Mouse (Mus musculus): Measurements from ENCODE around the gene Itgb2l. TPM values are rescaled to one million over a fixed set of nuclear protein-coding genes. Genes with fewer than 3 reads are reported as not detected.

Gene Itgb2l
- polyA plus RNA-seq (2015; fragmentation: Nextera tagmentation; extraction: Ambion mirVana) = 6.8 and 8.4 TPM in 2 replicates

GRCm38 (mm10) chr16:96443468-96443867 lies at the start of gene Itgb2l:
Gene Itgb2l, minus strand, starts transcription at chr16:96443619.
- no peaks in the 10 kb centered on the region for H3K9me3 ChIP-seq (replicated peaks; ENCODE audit: control insufficient read depth, low read length)
- H3K27ac ChIP-seq (ENCODE audit: low read length) = no peak within 1 kb of the TSS
- H3K4me2 ChIP-seq (ENCODE audit: low read depth, low read length) = no peak within 1 kb of the TSS
- no peaks in the 10 kb centered on the region for H3K27me3 ChIP-seq (ENCODE audit: control insufficient read depth, insufficient read depth, low read depth, low read length)
- 33% methylated on average over 2 of the region's 2 CpGs for WGBS (ENCODE audit: insufficient replicate concordance)
- peak within 1 kb of the TSS; percentile 31 for H3K4me3 ChIP-seq (ENCODE audit: low read depth, low read length)
- no peak within 1 kb of the TSS for H3K9ac ChIP-seq (ENCODE audit: low read depth, low read length)
- H3K4me1 ChIP-seq (ENCODE audit: control insufficient read depth, low read depth, low read length) = no peaks in the 10 kb centered on the region
- no peaks in the 10 kb centered on the region for H3K36me3 ChIP-seq (ENCODE audit: control insufficient read depth, insufficient read depth)
- ATAC-seq (ENCODE audit: low read depth) = no peak

GRCm38 (mm10) chr16:96491530-96491929 lies 48.1 kb upstream of the Itgb2l start:
- ATAC-seq (ENCODE audit: low read depth) = no peak
- Histone ChIP-seq H3K9ac (ENCODE audit: low read depth, low read length) (no peak overlapping the region), H3K27me3 (ENCODE audit: control insufficient read depth, insufficient read depth, low read depth, low read length) (no peaks in the 10 kb centered on the region), H3K27ac (ENCODE audit: low read length) (no peak overlapping the region), H3K4me1 (ENCODE audit: control insufficient read depth, low read depth, low read length) (no peaks in the 10 kb centered on the region), H3K9me3 (replicated peaks; ENCODE audit: control insufficient read depth, low read length) (no peaks in the 10 kb centered on the region), H3K4me2 (ENCODE audit: low read depth, low read length) (no peak overlapping the region), H3K36me3 (ENCODE audit: control insufficient read depth, insufficient read depth) (no peaks in the 10 kb centered on the region), H3K4me3 (ENCODE audit: low read depth, low read length) (no peak overlapping the region)
- 47% methylated on average over 3 of the region's 3 CpGs for WGBS (ENCODE audit: insufficient replicate concordance)

- Histone ChIP-seq H3K27me3 (ENCODE audit: control insufficient read depth, insufficient read depth, low read depth, low read length) (no peaks in the 10 kb centered on the region), H3K36me3 (ENCODE audit: control insufficient read depth, insufficient read depth) (no peaks in the 10 kb centered on the region), H3K4me2 (ENCODE audit: low read depth, low read length) (no peak overlapping the region), H3K9ac (ENCODE audit: low read depth, low read length) (no peak overlapping the region), H3K9me3 (replicated peaks; ENCODE audit: control insufficient read depth, low read length) (no peaks in the 10 kb centered on the region), H3K4me1 (ENCODE audit: control insufficient read depth, low read depth, low read length) (no peaks in the 10 kb centered on the region), H3K4me3 (ENCODE audit: low read depth, low read length) (no peak overlapping the region), H3K27ac (ENCODE audit: low read length) (no peak overlapping the region)
- 61% methylated on average over 5 of the region's 5 CpGs for WGBS (ENCODE audit: insufficient replicate concordance)
- ATAC-seq (ENCODE audit: low read depth) = no peak
These were observed 44.6 kb upstream of the Itgb2l start for GRCm38 (mm10) chr16:96488038-96488437.

GRCm38 (mm10) chr16:96487007-96487684 lies 43.7 kb upstream of the Itgb2l start:
- Histone ChIP-seq H3K27me3 (ENCODE audit: control insufficient read depth, insufficient read depth, low read depth, low read length) (no peaks in the 10 kb centered on the region), H3K4me3 (ENCODE audit: low read depth, low read length) (no peak overlapping the region), H3K4me2 (ENCODE audit: low read depth, low read length) (no peak overlapping the region), H3K36me3 (ENCODE audit: control insufficient read depth, insufficient read depth) (no peaks in the 10 kb centered on the region), H3K27ac (ENCODE audit: low read length) (no peak overlapping the region), H3K9me3 (replicated peaks; ENCODE audit: control insufficient read depth, low read length) (no peaks in the 10 kb centered on the region), H3K9ac (ENCODE audit: low read depth, low read length) (no peak overlapping the region), H3K4me1 (ENCODE audit: control insufficient read depth, low read depth, low read length) (no peaks in the 10 kb centered on the region)
- WGBS (ENCODE audit: insufficient replicate concordance) = 62% methylated on average over 11 of the region's 11 CpGs
- ATAC-seq (ENCODE audit: low read depth) = no peak

GRCm38 (mm10) chr16:96481791-96482190 lies 38.4 kb upstream of the Itgb2l start:
- no peak for ATAC-seq (ENCODE audit: low read depth)
- no peak overlapping the region for H3K27ac ChIP-seq (ENCODE audit: low read length)
- no peak overlapping the region for H3K4me3 ChIP-seq (ENCODE audit: low read depth, low read length)
- H3K9ac ChIP-seq (ENCODE audit: low read depth, low read length) = no peak overlapping the region
- H3K36me3 ChIP-seq (ENCODE audit: control insufficient read depth, insufficient read depth) = no peaks in the 10 kb centered on the region
- H3K4me1 ChIP-seq (ENCODE audit: control insufficient read depth, low read depth, low read length) = no peaks in the 10 kb centered on the region
- no peaks in the 10 kb centered on the region for H3K27me3 ChIP-seq (ENCODE audit: control insufficient read depth, insufficient read depth, low read depth, low read length)
- H3K4me2 ChIP-seq (ENCODE audit: low read depth, low read length) = no peak overlapping the region
- 66% methylated on average over 4 of the region's 4 CpGs for WGBS (ENCODE audit: insufficient replicate concordance)
- H3K9me3 ChIP-seq (replicated peaks; ENCODE audit: control insufficient read depth, low read length) = no peaks in the 10 kb centered on the region

GRCm38 (mm10) chr16:96474185-96474584 lies 30.8 kb upstream of the Itgb2l start:
- no peaks in the 10 kb centered on the region for H3K4me1 ChIP-seq (ENCODE audit: control insufficient read depth, low read depth, low read length)
- H3K9me3 ChIP-seq (replicated peaks; ENCODE audit: control insufficient read depth, low read length) = no peaks in the 10 kb centered on the region
- no peaks in the 10 kb centered on the region for H3K36me3 ChIP-seq (ENCODE audit: control insufficient read depth, insufficient read depth)
- 53% methylated on average over 3 of the region's 3 CpGs for WGBS (ENCODE audit: insufficient replicate concordance)
- no peak overlapping the region for H3K4me3 ChIP-seq (ENCODE audit: low read depth, low read length)
- H3K27ac ChIP-seq (ENCODE audit: low read length) = no peak overlapping the region
- H3K4me2 ChIP-seq (ENCODE audit: low read depth, low read length) = no peak overlapping the region
- no peak for ATAC-seq (ENCODE audit: low read depth)
- no peaks in the 10 kb centered on the region for H3K27me3 ChIP-seq (ENCODE audit: control insufficient read depth, insufficient read depth, low read depth, low read length)
- no peak overlapping the region for H3K9ac ChIP-seq (ENCODE audit: low read depth, low read length)

DNA sequence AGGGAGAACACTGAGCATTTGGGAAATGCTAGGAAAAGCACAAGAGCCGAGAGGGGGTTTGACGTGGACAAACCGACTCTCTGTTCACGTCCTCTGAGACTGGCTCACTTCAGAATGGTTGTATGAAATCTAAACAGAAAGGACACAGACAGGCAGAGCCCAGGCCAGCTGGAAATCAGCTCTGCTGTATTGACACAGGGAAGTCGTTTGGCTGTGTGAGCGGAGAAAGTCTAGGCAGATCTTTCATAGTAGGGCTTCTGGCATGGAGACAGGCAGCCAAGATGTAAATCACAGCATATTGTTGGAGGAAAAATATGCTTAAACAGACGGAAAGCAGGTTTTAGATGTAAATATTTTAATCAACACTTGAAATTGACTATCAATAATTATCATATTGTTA lies 29.4 kb upstream of the Itgb2l start:
- 52% methylated on average over 7 of the region's 7 CpGs for WGBS (ENCODE audit: insufficient replicate concordance)
- no peak overlapping the region for H3K27ac ChIP-seq (ENCODE audit: low read length)
- H3K4me3 ChIP-seq (ENCODE audit: low read depth, low read length) = no peak overlapping the region
- H3K4me1 ChIP-seq (ENCODE audit: control insufficient read depth, low read depth, low read length) = no peaks in the 10 kb centered on the region
- H3K36me3 ChIP-seq (ENCODE audit: control insufficient read depth, insufficient read depth) = no peaks in the 10 kb centered on the region
- no peak overlapping the region for H3K4me2 ChIP-seq (ENCODE audit: low read depth, low read length)
- H3K27me3 ChIP-seq (ENCODE audit: control insufficient read depth, insufficient read depth, low read depth, low read length) = no peaks in the 10 kb centered on the region
- H3K9me3 ChIP-seq (replicated peaks; ENCODE audit: control insufficient read depth, low read length) = no peaks in the 10 kb centered on the region
- no peak for ATAC-seq (ENCODE audit: low read depth)
- H3K9ac ChIP-seq (ENCODE audit: low read depth, low read length) = no peak overlapping the region

- no peak for ATAC-seq (ENCODE audit: low read depth)
- Histone ChIP-seq H3K4me3 (ENCODE audit: low read depth, low read length) (no peak overlapping the region), H3K4me2 (ENCODE audit: low read depth, low read length) (no peak overlapping the region), H3K9ac (ENCODE audit: low read depth, low read length) (no peak overlapping the region), H3K36me3 (ENCODE audit: control insufficient read depth, insufficient read depth) (no peaks in the 10 kb centered on the region), H3K27me3 (ENCODE audit: control insufficient read depth, insufficient read depth, low read depth, low read length) (no peaks in the 10 kb centered on the region), H3K9me3 (replicated peaks; ENCODE audit: control insufficient read depth, low read length) (no peaks in the 10 kb centered on the region), H3K27ac (ENCODE audit: low read length) (no peak overlapping the region), H3K4me1 (ENCODE audit: control insufficient read depth, low read depth, low read length) (no peaks in the 10 kb centered on the region)
- WGBS (ENCODE audit: insufficient replicate concordance) = 45% methylated on average over 5 of the region's 5 CpGs
These were observed 28.9 kb upstream of the Itgb2l start for GRCm38 (mm10) chr16:96472361-96472760.

DNA sequence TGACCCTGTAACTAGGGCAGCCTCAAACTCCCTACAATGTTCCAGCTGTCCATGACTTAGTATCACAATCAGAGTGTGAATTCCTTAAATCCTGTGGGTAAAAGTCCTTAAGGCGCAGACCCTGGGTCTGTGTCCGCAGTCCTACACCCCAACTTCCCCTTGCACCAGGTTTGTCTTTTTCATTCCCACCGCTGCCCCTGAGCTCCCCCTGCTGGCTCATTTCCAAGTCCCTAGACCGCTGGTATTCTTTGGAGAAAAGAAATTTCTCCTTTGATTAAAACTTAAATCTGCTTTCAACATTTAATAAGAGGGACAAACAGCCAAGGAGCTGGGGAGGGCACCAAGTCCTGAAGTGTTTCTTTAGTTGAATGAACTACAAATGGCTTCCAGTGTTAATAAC lies 26.2 kb upstream of the Itgb2l start:
- Histone ChIP-seq H3K27ac (ENCODE audit: low read length) (no peak overlapping the region), H3K4me2 (ENCODE audit: low read depth, low read length) (no peak overlapping the region), H3K9ac (ENCODE audit: low read depth, low read length) (no peak overlapping the region), H3K36me3 (ENCODE audit: control insufficient read depth, insufficient read depth) (no peaks in the 10 kb centered on the region), H3K27me3 (ENCODE audit: control insufficient read depth, insufficient read depth, low read depth, low read length) (no peaks in the 10 kb centered on the region), H3K4me1 (ENCODE audit: control insufficient read depth, low read depth, low read length) (no peaks in the 10 kb centered on the region), H3K4me3 (ENCODE audit: low read depth, low read length) (no peak overlapping the region), H3K9me3 (replicated peaks; ENCODE audit: control insufficient read depth, low read length) (no peaks in the 10 kb centered on the region)
- ATAC-seq (ENCODE audit: low read depth) = no peak
- WGBS (ENCODE audit: insufficient replicate concordance) = 19% methylated on average over 4 of the region's 4 CpGs
